Comparison of ENCODE assay signal across 8 mouse cellular contexts in genomic region chr14:79515511-79516242, GRCm38 (mm10). TPM values are rescaled to one million over a fixed set of nuclear protein-coding genes. Genes with fewer than 3 reads are reported as not detected.
DNase-seq lines count a peak whose midpoint lies in the region; ATAC-seq and TF ChIP-seq lines count a peak whose summit lies in the region.

No protein-coding gene starts in this region.

- 53% methylated on average over 8 of the region's 8 CpGs for WGBS in kidney, postnatal 0 days

- H3K4me2 ChIP-seq in kidney, postnatal 0 days (ENCODE audit: low read length), result peak overlapping the region; percentile 33

- peak; percentile 79 to 87 for DNase-seq in B cell, adult 2 months
- DNase-seq in kidney, postnatal 0 days (ENCODE audit: low spot score), result peak; percentile 46
- DNase-seq in thymus, postnatal 25 days, result peak; percentile 67
- no peak for DNase-seq in cerebellum, postnatal 4 days (ENCODE audit: low spot score in 2 of 2)
- DNase-seq in urinary bladder, postnatal 4 days (ENCODE audit: low spot score in 2 of 2), result no peak

- TF ChIP-seq CTCF in kidney, postnatal 0 days (IDR thresholded peaks at IDR 0.05; ENCODE audit: low read depth), result no peak

- ATAC-seq in activated CD4-positive, CD25-positive, alpha-beta regulatory T cell, adult 4 months, result peak; percentile 88
- peak; percentile 86 for ATAC-seq in kidney, postnatal 0 days (replicated peaks; ENCODE audit: low FRiP score, low read depth)
- ATAC-seq in megakaryocyte, adult 5-6 weeks (ENCODE audit: poor library complexity, severe bottlenecking), result peak; percentile 84
- ATAC-seq in cerebellum, adult (ENCODE audit: insufficient number of reproducible peaks, low FRiP score, low TSS enrichment), result no peak

- H3K27me3 ChIP-seq in kidney, postnatal 0 days (ENCODE audit: insufficient read depth, low read length), result no peaks in the 10 kb centered on the region

- 0 out of 2 replicates have a peak, but pooled peaks cover 11% of the 10 kb centered on the region for H3K4me1 ChIP-seq in kidney, postnatal 0 days (replicated peaks; ENCODE audit: insufficient read depth, low read length)

- peak overlapping the region; percentile 82 for H3K27ac ChIP-seq in kidney, postnatal 0 days

- no peaks in the 10 kb centered on the region for H3K36me3 ChIP-seq in kidney, postnatal 0 days (ENCODE audit: insufficient read depth, low read length)

- peak overlapping the region; percentile 23; the same call in 1 of the 2 replicates for H3K9ac ChIP-seq in kidney, postnatal 0 days (ENCODE audit: low read depth, low read length)

- H3K9me3 ChIP-seq in kidney, postnatal 0 days (replicated peaks; ENCODE audit: low read length), result no peaks in the 10 kb centered on the region

- H3K4me3 ChIP-seq in kidney, postnatal 0 days (replicated peaks; ENCODE audit: low read depth, low read length), result peak overlapping the region; percentile 12; the same call in 1 of the 2 replicates

RNA-seq across cellular contexts. Expression of gene Wbp4, which starts 34.4 kb away (rescaled TPM):
- 10 to 100 TPM; 25.7 to 32.5 TPM for polyA plus RNA-seq in activated CD4-positive, CD25-positive, alpha-beta regulatory T cell, adult 4 months (2017; shearing (Covaris generic))
- 46.8 and 47.6 TPM in 2 replicates for polyA plus RNA-seq in kidney, postnatal 0 days (2015; fragmentation: Nextera tagmentation; extraction: Ambion mirVana)
- 31.4 and 38.6 TPM in 2 replicates for total RNA-seq in megakaryocyte, adult 5-6 weeks (2015)
- 72.6 and 75.8 TPM in 2 replicates for total RNA-seq in megakaryocyte, adult 5-6 weeks (2017)

RNA-seq across cellular contexts. Expression of gene Elf1, which starts 34.7 kb away (rescaled TPM):
- 100 to 1,000 TPM; 122 to 145 TPM for polyA plus RNA-seq in activated CD4-positive, CD25-positive, alpha-beta regulatory T cell, adult 4 months (2017; shearing (Covaris generic))
- 18.2 and 18.3 TPM in 2 replicates for polyA plus RNA-seq in kidney, postnatal 0 days (2015; fragmentation: Nextera tagmentation; extraction: Ambion mirVana)
- 66.4 and 69.3 TPM in 2 replicates for total RNA-seq in megakaryocyte, adult 5-6 weeks (2015)
- 138 and 142 TPM in 2 replicates for total RNA-seq in megakaryocyte, adult 5-6 weeks (2017)

Comparison
In these comparisons a context has a peak if more than half of its experiments do, and no peak if none do; other contexts are left out.
1. DNase-seq: peak in B cell, adult 2 months (2 of 2), kidney, postnatal 0 days (single experiment) and thymus, postnatal 25 days (single experiment); none in cerebellum, postnatal 4 days (0 of 2) and urinary bladder, postnatal 4 days (0 of 2).